Mouse (Mus musculus) embryo, embryonic 11.5 days (tissue): Measurements from ENCODE around the gene Zcchc4.

Experiments used
- DNase-seq: peaks from one replicate; pipeline ENCODE4 v3.0.0-alpha.2; 2012; ENCODE audit warnings: low read depth, low spot score

Zcchc4 gene

GRCm38 (mm10) chr5:52871986-52872385 lies 96.8 kb downstream of the Zcchc4 start:
- DNase-seq, result no peak
